Mouse (Mus musculus) heart, adult 9 months (tissue): Measurements from ENCODE around the gene Tmem132e.

Experiments
- DNase-seq, 2 experiments: peaks; one replicate each; pipeline ENCODE4 v3.0.0; 2022; ENCODE audit warnings: low spot score in 2 of 2

The Tmem132e gene

DNA sequence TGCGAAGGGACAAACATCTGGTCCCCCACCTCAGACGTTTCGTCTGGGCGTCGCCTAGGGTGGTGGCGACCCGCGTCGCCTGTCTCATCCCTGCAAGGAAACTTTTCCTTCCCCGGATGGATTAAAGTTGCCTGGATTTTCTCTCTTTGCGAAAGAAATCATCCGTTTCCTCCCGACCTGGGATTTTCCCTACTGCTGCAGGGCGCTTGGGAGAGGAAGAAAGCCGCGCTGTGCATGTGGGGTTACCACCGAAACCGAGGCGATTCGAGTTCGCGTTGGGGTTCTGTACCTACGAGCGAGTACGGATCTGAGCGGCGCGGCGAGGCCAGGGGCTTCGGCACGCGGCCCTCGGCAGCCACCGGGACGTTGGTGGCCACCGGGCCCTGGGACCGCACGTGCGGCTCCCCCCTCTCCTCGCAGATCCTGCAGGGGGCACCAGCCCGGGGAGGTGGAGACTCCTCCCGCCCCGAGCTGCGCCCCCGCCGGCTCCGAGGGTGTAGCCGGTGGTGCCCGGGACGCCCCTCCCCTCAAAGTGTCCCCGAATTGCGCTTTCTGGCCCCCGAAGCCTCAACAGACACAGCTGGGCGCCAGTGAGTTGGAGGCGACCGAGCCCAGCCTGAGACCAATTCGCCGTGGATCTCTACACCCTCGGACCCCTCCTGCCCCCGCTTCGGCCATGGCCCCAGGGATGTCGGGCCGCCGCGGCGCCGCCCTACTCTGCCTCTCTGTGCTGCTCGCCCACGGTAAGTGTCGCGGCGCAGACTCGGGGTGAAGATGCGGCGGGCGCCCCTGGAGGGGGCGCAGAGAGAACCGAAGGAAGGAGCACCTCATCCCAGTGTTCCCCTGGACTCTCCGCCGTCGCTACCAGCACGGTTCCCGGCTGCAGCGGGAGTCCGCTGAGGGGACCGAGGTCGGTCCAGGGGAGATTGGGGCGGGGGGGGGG is at the start of gene Tmem132e:
Tmem132e (plus strand) TSS at position 530 of the 943 bp plus-strand sequence.
- DNase-seq, result peak in 1 of 2 experiments; percentile 6

DNA sequence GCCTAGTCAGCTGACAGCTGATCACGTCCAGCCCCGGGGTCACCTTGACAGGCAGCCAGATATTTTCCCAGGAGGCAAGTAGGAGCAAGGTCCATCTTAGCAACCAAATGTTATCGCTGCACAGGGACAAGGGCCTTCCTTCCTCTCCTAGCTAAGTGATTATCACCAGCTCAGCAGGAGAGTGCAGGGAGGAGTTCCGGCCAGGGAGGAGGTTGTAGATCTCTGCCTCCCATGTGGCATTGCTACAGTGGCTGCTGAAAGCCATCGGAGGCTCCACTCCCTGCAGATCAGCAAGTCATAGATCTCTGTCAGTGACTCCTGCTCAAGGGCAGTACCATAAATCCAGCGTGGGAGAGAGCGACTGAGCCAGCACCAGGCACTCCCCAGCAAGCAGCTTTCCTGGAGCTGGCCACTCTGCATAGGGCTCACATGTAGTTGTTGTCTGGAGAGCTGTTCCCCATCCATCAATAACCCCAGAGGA is 48.7 kb upstream of the Tmem132e start:
- peak; percentile 24 to 35 for DNase-seq

DNA sequence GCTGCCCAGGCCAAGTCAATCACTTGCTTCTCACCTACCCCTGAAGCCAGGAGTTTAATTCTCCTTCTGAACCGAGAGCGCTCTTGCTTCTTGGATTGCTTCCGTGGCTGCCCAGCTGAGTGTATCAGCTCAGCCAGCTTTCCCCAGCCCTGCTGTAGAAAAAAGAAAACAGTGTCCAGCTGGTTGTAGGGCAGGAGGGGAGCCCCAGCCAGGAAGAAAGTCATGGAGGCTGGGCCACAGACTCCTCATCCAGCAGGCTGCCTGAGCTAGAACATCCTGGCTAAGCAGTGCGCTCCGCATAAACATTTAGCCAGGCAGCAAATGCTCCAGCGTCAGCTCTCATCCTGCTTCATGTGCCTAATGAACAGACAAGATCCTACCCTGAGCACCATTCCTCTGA is 48.3 kb upstream of the Tmem132e start:
- no peak for DNase-seq

DNA sequence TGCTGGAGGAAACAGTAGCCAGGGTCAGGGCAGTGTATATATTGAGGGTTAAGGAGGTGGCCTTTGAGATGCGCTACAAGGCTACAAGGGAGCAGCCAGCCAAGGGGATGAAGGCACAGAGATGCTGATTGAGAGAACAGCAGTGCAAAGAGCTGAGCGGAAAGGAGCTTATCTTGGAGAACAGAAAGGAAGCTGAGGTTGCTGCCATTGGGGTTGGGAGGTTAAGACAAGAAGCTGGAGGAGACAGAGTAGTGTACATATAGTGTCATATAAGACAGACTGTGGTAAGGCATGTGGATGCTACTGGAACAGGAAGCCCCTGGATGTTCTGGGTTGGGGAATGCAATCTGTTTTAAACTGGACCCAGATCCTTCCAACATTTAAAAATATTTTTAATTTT is 47.8 kb upstream of the Tmem132e start:
- no peak for DNase-seq

DNA sequence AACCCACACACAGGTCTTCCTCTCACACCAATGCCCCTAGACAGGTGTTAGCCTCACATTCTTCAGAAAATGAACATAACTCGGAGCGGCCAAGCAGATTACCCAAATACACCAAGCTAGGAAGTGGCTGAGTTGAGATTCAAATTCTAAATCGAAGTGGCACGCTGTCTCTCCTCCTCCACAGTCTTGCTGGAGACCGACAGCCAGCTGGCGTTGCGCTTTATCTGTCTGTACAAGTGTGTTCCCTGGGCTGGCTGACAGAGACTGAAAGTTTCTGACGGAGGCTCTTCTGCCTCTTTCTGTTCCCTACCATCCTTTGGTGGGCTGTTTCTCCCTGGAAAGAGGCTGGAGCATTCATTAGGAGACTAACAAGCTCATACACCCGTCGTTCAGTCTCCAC is 37.7 kb upstream of the Tmem132e start:
- DNase-seq, result no peak

DNA sequence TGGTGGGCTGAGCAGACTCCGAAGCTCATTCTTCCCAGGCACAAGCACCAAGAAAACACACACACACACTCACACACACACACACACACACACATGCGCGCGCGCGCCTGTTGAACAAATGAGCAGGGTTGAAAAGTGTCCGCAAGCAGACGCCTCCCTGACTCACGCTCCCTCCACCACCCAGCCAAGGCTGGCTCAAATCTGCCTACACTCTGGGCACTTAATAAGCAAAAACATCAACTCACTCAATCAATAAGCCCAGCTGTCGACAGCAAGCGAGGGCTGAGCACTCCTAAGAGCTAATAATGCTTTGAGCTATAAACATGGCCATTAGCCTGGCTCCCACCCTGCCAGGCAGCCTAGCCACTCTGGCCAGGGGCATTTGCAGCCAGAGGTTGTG is 18.5 kb upstream of the Tmem132e start:
- DNase-seq, result no peak

DNA sequence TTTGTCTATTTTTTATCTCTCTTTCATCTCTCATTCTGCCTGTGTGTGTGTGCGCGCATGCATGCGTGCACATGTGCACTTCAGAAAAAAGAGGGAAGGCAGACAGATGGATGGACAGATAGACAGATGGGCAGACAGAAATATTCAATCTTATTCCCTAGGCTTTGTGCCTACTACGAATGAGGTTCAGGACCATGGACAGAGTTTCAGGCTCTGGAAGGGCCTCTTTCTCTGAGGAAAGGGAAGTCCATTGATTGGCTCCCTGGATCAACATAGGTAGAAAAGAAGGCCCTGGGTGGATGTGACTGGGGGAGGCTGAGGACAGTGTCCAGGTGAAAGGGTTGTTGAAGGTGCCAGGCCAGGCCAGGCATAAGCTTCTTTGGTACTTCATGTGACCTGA is 17.1 kb upstream of the Tmem132e start:
- no peak for DNase-seq

DNA sequence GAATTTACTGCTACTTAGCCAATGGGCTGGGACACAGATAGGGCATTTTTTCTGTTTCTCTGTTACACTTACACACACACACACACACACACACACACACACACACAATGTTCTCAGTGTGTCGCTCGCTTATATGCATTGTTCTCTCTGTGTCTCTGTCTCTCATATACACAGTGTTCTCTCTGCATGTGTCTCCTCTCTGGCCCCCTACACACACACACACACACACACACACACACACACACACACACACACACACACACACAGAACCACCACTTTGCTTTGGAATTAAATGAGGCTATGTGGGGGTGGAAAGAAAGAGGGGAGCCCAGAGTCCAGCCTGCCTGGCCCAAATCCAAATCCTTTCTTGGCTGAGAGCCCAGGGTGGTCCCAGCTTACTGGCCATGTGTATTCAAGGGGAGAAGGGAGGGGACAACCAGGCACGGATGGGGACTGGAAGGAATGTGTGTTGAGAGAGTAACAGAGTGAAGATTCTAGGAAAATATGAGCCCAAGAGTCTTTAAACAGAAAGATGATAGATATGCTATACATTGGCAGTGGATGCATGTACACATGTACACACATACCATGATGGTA is 8.0 kb upstream of the Tmem132e start:
- DNase-seq, result no peak

DNA sequence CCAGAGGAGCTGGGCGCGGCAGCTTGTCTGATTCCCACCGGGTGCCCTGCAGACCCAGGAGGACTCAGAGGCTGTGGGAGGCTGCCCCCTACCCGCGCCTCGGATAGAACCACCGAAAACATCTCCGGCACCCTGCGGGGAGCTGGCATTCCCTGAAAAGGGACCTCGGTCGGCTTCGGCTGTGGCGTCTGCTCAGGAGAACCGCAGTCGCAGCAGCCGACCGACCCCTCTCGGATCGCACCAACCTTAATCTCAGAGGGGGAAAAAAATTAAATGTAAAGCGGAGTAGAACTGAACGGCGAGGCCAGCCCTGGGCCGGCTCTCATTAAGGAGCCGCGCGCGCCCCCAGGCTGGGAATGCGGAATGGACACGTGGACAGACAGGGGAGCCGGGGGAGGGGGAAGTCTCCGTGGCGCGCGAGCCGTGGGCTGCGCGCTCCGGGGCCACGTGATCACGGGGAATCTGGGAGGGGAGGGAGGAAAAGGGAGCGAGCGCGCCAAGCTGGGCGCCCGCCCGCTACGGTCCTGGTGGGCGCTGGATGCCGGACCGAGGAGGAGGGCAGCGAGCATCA is 1.6 kb upstream of the Tmem132e start:
- peak in 1 of 2 experiments; percentile 8 for DNase-seq

DNA sequence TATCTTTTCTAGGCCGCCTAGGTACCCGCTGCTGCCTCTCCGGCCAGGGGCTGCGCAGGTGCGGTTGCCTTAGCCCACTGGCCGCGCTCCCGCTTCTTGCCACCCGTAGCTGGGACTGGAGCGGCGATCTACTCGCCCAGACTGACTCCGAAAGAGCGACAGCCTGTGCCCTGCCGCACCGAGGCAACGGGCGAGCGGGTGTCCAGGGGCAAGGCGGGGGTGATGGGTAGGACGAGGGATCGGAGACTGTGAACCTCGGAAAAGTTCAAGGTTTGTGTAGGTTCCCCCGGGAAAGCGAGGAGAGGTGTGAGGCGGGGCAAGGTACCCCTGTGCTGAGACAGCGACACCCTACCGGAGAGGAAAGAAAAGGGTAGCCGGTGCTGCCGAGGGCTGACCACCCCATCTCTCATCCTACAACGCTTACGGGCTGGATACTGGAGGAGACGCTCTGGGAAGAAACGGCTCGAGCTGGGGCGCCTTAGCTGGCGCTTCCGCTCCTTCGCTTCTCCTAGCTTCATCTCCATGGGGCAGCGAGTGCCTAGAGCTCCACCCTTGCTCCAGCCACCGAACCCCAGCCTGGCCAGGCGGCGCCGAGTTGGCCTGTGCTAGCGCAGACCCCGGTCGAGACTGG is 874 bp upstream of the Tmem132e start:
- DNase-seq, result no peak

DNA sequence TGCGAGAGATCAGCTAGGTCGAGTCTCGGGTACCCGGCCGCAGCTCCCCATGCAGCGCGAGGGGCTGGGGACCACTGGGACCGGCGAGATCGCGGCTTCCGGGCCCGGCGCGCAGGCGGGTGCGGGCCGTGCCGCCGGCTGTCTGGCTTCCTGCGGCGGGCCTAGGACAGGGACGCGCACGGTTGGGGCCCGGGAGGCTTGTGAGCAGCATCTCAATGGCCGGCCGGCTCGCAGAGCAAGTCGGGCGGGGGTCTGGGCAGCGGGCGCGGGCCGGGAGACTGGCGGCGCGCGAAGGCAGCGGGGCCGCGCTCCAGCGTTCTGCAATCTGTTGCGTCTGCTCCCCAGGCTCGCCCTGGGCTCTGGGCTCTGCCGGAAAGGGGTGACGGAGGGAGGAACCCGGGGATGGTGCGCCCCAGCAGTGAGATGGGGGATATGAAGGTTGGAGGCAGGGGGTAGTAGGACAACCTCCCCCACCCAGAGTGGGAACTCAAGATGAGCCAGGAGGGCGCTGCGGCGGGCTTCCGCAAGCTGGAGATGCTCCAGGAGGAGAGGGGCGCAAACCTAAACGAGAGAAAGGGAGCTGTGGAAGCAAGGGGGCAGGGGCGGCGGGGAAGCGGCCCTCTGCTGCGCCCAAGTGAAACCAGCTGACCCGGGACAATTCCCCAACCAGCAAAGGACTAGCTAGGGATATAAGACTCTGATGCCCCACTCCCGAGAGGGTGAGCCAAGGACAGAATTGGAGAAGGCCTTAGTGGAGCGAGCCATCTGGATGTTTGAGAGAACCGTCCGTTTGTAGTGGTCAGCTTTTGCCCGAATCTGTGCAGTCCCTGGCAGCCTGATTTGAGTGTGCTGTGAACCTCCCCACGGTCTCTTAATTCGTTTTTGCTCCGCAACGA is 944 bp downstream of the Tmem132e start:
- no peak for DNase-seq

DNA sequence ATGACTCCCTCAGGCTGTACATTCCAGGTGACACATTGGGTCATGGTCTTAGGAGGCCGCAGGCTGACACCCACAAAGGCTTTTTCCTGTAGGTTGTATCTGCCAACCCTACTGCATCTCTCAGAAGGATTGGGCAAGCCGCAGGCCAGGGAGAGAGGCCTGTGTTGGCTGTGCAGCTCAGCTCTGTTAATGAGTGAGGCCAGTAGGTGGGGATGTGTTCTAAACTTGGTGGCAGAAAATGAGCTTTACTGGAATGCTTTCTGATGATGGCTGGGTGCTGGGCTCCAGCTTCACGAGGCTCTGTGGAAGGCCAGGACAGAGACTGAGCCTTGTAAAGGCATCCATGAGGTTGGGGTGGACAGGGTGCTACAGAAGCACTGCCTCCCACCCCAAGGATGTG is 3.6 kb downstream of the Tmem132e start:
- DNase-seq, result no peak

DNA sequence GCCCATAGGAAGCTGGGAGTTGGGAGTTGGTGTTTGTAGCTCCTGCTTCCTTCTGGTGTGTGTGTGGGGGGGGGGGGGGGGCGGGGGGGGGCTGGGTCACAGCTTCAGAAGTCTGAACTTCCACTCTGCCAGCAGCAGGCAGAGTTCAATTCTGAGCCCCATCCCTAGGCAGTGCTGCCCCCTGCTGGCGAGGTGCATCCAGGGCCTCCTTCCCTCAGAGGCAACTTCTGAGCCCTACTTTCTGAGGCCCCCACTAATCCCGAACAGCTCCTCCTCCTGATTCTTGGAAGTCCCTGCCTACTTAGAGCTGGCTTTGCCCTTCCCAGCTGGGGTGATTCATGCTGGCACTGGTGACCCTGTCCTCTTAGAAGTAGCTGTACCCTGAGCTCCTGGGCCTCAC is 10.9 kb downstream of the Tmem132e start:
- no peak for DNase-seq

DNA sequence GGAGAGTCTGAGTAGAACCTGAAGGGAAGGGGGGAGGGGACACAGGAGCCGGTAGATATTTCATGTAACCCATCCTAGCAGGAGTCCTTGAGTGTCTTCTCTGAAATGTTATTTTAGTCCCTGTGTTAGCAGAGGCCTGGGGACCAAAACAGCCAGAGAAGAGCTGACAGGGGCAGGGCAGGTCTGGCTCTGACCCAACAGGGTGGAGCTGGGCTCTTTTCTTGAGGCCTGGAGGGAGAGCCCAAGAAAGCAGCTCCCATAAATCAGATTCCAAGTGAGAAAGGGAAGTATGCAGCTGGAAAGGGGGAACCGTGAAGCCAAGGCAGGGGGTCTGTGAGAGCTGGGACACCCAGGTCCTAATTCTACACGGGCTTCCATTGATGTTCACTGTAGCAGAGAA is 16.9 kb downstream of the Tmem132e start:
- no peak for DNase-seq

DNA sequence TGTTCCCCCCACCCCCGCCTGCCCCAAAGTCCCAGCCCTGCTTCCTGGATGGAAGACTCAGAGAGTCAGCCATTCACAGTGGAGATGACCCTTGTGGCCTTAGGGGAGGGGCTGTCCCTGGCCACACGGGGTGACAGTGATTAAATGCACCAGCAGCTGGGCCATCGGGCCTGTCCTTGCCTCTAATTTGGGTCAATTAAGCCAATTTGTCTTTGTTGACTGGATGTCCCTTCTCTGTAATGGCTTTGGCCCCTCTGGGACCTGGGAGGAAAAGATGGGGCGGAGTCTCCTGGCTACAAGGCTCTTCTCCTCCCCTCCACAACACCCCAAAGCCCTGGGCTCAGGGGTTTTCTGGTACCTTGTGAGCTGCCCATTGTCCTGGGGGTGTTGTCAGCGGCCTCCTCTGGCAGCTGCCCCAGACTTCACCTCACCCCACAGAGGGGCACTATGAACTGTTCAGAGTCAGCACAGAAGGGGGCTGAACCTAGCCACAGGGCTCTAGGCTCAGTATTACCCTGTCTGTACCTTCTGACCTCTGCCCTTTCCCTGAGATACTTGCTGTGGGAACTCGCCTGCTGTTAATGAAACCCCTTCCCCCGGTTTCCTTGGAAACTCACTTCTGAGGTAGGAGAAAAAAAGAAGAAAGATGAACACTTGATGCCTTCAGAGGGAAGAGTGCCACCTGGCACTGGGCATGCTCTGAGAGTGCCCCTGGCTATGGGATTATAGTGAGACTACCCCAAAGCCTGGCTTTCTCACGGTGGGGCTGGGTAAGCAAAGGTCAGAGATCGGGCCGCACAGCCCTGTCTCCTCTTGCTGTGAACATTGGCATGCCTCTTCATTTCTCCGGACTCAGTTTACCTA is 17.9 kb downstream of the Tmem132e start:
- no peak for DNase-seq

DNA sequence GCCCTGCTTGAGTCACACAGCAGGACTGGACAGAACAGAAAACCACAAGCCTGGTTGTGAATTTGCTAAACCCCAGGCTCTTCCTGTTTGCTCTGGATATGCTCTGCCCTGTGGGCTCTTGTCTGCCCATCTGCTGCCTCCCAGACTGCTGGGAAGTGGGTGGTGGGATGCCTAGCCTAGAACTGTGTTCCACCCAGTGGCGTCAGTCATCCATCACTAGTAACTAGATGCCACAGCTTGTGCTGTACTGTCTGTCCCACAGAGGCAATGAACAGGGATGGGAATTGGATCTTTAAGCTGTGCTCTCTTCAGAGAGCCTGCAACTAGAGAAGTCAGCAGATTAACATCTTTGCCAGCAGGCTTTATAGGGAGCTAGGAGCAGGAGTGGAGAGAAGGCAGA is 23.8 kb downstream of the Tmem132e start:
- DNase-seq, result no peak

DNA sequence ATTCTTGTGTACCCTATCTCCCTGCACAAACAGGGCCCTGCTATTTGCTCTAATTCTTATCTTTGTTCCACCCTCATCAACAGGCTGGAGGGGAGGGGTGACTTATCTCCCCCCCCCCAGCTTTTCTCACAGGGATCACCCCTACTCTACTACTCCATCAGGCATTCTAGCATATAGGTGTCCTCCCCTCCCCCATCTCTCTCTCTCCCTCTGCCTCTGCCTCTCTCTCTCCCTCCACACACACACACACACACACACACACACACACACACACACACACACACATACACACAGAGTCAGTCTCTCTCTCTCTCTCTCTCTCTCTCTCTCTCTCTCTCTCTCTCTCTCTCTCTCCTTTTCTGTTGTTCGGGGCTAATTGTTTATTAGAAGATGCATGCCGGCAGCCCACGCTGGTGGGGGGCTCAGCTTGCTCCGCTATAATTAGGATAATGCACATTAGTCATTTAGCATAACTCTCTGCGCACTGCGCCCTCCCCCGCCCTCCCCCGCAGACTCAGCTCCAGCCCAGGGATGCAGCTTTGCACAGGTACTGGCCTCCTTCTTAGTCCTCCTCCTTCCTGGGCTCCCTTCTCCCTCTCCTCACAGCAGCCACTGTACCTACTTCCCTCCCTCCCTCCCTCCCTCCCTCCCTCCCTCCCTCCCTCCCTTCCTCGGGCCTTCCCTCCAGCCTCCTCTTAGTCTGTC is 29.8 kb downstream of the Tmem132e start:
- no peak for DNase-seq

DNA sequence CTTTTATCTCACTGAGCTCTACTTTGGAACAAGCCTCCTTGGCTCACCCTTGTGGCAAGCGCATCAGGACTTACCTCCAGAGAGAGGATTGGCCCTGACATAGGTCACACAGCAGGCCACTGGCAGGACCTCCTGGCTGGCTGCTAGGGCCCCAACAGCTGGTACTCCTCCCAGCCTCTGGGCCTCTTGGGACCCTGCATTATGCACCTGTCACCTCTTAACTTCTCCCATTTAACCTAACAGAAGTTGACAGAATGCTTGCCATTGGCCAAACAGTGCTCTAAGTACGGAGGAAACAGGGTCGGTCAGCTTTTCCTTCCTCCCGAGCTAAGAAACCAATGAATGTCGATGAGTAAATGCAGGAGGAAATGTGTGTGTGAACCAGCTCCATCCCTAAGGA is 33.2 kb downstream of the Tmem132e start:
- DNase-seq, result no peak

DNA sequence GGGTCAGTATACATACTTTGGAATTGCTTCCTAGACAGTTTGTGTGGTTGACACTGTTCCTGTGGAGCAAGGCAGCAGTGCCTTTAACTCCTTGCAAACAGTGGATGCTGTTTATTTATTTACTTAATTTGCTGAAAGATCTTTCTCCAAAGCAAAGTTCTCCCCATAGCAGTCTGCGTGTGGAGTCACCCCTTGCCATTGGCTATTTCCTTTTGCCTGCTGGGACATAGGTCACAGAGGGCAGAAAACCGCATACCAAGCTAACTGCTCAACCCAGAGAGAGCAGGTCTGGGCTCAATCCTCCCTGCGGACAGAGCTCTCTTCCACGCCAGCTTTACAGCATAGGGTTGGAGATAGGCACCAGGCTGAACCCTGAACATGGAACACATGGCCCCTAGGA is 34.8 kb downstream of the Tmem132e start:
- no peak for DNase-seq

DNA sequence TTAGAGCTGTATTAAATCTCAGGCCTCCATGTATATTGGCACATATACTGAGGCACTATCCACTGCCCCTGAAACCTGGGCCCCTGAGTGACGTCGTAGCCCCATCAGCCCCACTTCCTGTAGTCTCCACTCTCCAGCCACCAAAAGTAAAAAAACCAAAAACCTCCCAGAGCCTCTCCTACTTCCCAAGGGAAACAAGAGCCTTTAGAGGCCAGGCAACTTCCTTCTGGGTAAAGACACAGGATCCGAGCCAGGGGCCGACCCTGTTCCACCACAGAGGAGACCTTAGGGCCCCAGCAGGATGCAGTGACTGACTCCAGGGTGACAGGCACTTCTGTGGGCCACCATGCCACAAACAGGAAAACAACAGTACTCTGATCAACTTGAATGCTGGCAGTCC is 40.1 kb downstream of the Tmem132e start:
- DNase-seq, result no peak
